Mouse (Mus musculus) fat pad, adult 2 months (tissue): ENCODE results near the gene Gm10130.
A peak's percentile ranks its signal among the peaks of the same experiment; 100 is the strongest.
"Not testable (repeated sequence)": the region's sequence is repeated elsewhere in the genome, so short reads cannot be mapped to it uniquely, and the experiment has no call there.

Experiments used
- DNase-seq: peaks from one replicate; pipeline ENCODE4 v3.0.0-alpha.2; 2011; ENCODE audit warnings: low read depth, low spot score; ENCODE audit errors: extremely low read depth

Gene Gm10130

DNA sequence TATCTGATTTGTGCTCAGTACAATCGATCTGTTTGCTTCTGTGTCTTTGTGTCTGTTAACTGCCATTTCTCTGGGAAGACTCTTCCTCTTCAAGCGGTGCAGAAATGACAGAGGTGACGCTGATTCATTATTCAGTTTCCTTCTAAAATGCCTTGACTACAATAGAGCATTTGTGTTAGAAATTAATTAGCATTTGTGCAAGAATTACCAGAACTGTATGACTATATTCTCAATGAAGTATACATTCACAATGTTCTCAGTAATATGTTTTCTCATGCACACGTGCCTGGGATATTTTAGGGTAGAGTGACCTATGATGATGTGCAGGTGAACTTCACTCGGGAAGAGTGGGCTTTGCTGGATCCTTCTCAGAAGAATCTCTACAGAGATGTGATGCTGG lies at the start of gene Gm10130:
Gene Gm10130, plus strand, starts transcription at position 301 of the 400 bp plus-strand sequence.
- DNase-seq: no peak

DNA sequence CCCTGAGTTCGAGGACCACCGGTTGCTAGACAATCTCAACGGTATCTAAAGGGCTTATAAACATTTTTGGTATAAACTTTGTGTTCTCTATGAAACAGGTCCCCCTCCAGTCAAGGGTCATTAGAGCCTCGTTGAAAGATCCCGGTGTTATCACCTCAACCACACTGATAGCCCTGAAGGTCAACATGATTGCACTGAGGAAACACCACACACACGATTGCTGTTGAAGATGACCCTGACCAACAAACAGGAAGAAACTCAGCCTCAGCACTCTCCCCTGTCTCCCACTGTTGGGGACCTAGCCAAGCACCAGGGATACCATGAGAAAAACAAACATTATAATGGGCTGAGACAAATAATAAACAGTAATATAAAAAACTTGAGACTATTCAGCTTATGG lies 29.8 kb upstream of the Gm10130 start:
- DNase-seq: no peak

DNA sequence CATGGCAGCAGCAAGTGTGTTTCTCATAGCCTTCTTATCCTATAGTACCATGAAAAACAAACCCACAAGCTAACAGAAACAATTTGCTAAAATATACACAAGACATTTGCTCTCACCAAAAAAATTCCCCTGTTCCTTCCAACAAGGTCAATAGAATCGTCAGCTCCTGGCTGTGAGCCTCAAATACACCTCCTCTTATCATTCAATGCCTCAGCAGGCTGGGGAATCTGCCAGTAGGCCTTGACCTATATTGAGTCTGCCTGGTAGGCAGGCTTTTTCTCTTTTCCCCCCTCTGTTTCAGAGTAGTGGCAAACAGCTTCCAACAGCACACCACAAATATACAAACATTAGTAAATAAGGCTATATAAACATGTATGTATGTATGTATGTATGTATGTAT lies 24.4 kb upstream of the Gm10130 start:
- DNase-seq: no peak

DNA sequence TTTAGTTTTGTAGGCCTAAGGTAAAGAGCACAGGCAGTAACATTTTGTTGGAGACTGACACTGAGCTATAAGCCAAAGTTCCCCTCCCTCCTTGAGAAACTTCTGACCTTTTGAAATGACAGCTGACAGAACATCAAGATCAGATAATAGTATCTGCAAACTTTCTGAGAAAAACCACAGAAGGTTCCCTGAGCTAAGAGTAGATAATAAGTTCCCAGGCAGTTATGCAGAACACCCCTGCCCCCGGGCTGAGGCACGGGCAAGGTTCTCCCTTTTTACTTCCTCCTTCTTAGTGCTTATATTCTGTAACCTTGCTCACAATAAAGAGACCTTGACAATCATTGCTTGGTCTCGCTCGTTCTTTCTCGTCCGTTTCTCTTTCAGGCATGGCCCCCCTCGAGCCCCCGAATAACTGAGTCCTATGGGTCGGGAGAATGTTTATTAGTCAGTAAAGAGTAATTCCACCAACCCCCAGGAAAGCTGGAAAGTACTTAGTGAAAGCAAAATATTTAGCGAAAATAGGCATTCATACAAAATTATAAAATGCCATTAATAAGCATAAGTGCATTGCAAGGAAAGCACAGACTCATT lies 16.2 kb upstream of the Gm10130 start:
- no peak for DNase-seq

DNA sequence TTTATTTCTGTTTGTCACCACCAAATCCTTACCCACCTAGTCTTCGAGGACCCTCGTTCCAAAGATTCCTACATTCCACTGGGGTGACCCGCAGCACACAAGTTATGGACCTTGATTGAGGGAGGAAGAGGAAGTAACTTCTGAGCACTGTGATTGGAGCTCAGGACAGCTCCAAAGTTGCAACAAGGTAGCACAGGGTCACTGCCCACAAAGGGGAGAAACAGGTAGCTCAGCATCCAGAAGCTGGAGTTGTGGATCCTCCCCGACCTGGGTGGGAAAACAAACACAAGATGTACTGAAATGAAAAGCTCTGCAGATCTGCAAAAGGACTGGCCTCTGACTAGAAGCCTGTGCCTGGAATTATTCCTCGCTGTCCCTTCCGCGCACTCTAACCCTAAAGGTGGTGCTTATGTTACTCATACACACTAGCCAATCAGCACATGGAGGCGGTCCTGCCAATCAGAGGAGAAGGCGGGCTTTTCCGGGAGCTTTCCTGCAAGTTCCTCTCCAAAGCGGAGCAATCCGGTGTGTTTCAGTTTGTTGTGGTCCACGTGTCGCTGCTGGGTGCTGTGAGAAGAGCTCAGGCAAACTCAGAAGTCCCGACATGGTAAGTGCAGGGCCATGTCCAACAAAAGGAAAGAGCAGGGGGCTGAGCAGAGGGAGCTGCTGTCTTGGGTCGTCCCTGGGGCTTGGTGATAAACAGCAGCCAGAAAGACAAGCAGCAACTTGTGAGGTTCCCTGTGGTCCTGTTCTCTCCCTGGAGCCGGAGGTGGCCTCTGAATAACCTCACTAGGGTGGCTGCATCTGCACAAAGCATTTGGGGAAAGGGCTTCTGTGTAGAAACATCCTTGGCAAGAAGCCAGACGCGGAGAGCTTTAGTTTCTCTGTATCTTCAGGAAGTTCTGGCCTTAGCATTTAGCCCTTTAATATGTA lies 12.3 kb upstream of the Gm10130 start:
- peak; percentile 65 for DNase-seq

DNA sequence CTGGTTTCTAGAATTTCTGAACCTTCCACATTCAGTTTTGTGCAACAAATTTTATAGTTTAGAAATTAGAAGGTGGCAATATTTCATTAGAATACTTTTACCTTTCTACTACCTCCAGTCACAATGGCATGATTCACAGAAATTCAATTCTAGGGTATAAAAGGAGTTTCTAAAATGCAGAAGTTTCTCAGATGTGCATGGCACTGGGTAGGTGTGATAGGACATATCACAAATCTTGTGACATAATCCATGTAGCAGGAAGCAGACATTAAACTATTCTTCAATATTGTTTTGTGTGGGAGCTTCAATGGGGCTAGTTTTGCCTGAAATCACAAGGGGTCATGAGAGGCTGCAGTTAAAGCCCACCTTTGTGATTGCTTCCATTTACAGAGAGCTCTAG lies 7.4 kb upstream of the Gm10130 start:
- DNase-seq: no peak

DNA sequence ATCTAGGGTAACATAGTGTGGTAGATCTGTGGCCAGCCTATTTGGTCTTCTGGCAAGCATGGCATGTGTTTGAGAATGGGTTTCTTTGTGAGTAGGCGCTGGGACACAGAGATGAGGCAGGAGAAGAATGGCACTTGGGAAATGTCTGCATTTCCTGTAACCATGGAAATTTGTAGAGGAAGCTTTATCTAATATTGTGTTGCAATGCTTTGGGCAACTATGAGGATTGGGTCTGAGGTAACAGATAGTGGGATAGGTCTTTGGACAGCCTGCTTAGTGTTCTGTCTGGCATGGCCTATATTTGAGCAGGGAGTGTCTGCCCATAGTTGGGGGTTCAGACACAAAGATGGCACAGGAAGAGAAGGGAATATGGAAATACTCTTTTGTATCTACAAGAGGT lies 4.5 kb upstream of the Gm10130 start:
- no peak for DNase-seq

DNA sequence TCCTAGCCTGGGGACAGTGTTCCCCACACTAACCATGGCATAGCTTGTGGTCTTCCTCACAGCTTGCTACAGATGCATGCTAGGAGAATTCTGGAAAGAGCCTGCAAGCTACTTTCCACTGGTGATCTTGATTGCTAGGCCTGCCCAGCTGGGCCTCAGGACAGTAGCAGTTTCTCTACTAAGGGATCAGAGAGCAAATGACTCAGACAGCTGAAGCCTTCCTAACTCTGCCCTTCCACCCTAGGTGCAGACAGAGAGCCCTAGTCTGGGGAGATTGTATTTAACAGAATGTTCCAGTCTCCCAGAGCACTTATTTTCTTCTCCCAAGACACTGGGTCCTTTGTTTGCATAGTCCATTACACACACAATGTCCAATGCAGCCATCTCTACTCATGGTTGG lies 33.6 kb downstream of the Gm10130 start:
- not testable (repeated sequence) for DNase-seq

DNA sequence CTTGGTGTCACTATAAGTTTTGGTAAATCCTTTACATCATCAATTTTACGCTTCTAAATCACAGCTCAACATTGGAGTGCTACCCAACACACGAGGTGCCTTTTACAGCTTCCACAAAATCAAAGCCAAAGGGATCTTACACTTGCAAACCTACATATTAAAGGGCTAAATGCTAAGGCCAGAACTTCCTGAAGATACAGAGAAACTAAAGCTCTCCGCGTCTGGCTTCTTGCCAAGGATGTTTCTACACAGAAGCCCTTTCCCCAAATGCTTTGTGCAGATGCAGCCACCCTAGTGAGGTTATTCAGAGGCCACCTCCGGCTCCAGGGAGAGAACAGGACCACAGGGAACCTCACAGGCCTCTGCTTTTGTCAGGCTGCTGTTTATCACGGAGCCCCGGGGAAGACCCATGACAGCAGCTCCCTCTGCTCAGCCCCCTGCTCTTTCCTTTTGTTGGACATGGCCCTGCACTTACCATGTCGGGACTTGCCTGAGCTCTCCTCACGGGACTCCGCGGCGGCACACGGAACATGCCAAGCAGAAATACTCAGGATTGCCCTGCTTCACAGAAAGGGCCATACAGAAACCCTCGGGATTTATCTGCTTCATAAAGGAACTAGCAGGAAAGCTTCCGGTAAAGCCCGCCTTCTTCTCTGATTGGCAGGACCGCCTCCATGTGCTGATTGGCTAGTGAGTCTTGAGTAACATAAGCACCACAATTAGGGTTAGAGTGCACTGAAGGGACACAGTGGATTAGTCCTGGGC lies 38.8 kb downstream of the Gm10130 start, which contains the start of gene 3300002I08Rik:
Gene 3300002I08Rik, minus strand, starts transcription at position 653 of the 765 bp plus-strand sequence.
- DNase-seq: peak; percentile 68

DNA sequence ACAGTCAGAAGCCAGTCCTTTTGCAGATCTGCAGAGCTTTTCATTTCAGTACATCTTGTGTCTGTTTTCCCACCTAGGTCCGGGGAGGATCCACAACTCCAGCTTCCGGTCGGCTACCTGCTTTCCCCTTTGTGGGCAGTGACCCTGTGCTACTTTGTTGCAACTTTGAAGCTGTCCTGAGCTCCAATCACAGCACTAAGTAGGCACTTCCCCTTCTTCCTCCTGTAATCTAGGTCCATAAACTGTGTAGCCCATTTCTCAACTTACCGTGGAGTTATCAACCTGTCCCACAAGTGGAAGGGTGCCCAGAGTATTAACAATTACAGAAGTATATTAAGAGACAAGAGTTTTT lies 39.4 kb downstream of the Gm10130 start:
- DNase-seq: no peak

DNA sequence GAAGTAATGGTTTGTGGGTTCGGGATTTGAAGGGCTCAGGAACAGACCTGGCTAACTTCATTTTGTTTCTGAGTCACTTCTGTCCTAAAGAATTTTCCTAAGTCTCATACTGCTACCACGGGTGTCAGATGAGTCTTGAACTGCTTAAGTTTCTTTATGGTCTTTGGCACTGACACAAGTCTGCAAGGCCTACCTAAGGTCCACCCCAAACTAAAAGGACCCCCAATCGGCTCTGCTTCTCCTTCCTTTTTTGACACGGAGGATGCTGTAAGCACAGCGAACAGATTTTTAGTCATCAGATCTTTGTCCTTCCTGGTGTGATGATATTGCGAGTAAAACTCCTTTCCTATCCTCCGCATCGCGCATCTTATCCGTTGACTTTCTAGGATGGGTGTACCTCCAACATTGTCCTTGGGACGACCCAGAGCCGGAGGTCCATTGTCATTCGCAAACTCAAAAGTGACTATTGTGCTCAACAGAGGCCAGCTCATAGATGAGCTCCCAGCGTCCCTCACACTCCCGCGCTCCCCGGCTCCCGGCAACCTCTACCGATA lies 62.1 kb downstream of the Gm10130 start:
- DNase-seq: not testable (repeated sequence)

DNA sequence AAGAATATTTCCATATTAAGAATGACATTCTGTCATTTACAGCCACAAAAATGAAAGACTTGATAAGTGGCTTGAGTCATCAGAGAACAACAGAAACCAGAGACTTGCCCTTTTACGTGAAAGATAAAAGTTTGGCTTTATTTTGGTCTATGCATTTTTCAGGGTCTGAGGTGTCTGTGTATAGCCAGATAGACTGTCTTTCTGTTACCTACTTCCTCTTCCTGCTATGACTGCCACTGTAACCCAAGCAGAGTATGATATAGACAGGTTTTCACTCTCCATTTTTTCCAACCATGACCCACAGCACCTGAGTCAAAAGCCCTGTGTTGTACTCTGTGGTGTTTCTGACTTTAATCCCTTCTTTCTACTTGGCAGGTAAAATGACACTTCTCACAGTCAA lies 66.7 kb downstream of the Gm10130 start:
- DNase-seq: no peak

DNA sequence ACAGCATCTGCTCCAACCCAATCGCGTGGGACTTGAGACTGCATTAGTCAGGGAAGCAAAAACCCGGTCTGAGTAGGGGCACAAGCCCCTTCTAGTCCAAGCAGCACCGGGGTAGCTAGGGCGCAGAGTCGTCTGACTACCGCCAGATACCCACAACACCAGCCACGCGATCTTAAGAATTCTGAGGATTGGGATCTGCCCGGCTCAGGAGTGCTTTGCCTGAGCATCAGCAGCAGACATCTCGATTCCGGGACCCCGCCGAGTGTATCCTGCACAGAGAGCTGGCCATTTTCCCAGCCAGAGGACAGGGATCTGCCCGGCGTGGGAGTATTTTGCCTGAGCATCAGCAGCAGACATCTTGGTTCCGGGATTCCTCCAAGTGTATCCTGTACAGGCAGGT lies 88.6 kb downstream of the Gm10130 start:
- not testable (repeated sequence) for DNase-seq
